Mouse (Mus musculus): ENCODE measurements around the gene Zfp108. TPM values are rescaled to one million over a fixed set of nuclear protein-coding genes. Genes with fewer than 3 reads are reported as not detected.
A peak's percentile ranks its signal among the peaks of the same experiment; 100 is the strongest.
"Not testable (repeated sequence)": the region's sequence is repeated elsewhere in the genome, so short reads cannot be mapped to it uniquely, and the experiment has no call there.

Zfp108 gene
- polyA plus RNA-seq, 1 experiment from 2014 or later = 4.9 TPM

GRCm38 (mm10) chr7:24268176-24269155, 13.9 kb downstream of the Zfp108 start:
- H3K9ac ChIP-seq = no peak overlapping the region
- WGBS = 70% methylated on average over 24 of the region's 24 CpGs
- ATAC-seq (ENCODE audit: insufficient number of reproducible peaks, low FRiP score, low TSS enrichment, low read depth) = no peak

GRCm38 (mm10) chr7:24269256-24269655, 14.7 kb downstream of the Zfp108 start:
- H3K4me3 ChIP-seq (replicated peaks) = no peak overlapping the region
- no peak overlapping the region for H3K27ac ChIP-seq (replicated peaks)
- H3K4me2 ChIP-seq (replicated peaks) = no peak overlapping the region
- ATAC-seq (ENCODE audit: insufficient number of reproducible peaks, low FRiP score, low TSS enrichment, low read depth) = no peak
- H3K9ac ChIP-seq = no peak overlapping the region
- no peaks in the 10 kb centered on the region for H3K27me3 ChIP-seq
- peaks cover 17% of the 10 kb centered on the region for H3K36me3 ChIP-seq
- no peaks in the 10 kb centered on the region for H3K9me3 ChIP-seq (replicated peaks)
- peaks cover 5% of the 10 kb centered on the region for H3K4me1 ChIP-seq
- WGBS = 80% methylated on average over 3 of the region's 3 CpGs

More at GRCm38 (mm10) chr7:24268176-24269155, 13.9 kb downstream of the Zfp108 start:
- peaks cover 5% of the 10 kb centered on the region for H3K4me1 ChIP-seq
- no peak overlapping the region for H3K27ac ChIP-seq (replicated peaks)
- peaks cover 9% of the 10 kb centered on the region; the same call in 1 of the 2 replicates for H3K36me3 ChIP-seq
- no peaks in the 10 kb centered on the region for H3K9me3 ChIP-seq (replicated peaks)
- no peaks in the 10 kb centered on the region for H3K27me3 ChIP-seq
- no peak overlapping the region for H3K4me2 ChIP-seq (replicated peaks)
- no peak overlapping the region for H3K4me3 ChIP-seq (replicated peaks)

GRCm38 (mm10) chr7:24269667-24270287, 15.2 kb downstream of the Zfp108 start:
- WGBS = 28% methylated on average over 7 of the region's 7 CpGs
- Histone ChIP-seq H3K9me3 (replicated peaks) (no peaks in the 10 kb centered on the region), H3K9ac (peak overlapping the region; percentile 72), H3K4me2 (replicated peaks) (peak overlapping the region; percentile 78), H3K4me3 (replicated peaks) (peak overlapping the region; percentile 78), H3K27me3 (no peaks in the 10 kb centered on the region), H3K27ac (replicated peaks) (no peak overlapping the region), H3K36me3 (peaks cover 22% of the 10 kb centered on the region), H3K4me1 (peaks cover 5% of the 10 kb centered on the region)
- ATAC-seq (ENCODE audit: insufficient number of reproducible peaks, low FRiP score, low TSS enrichment, low read depth) = peak; percentile 18; the same call in 1 of the 2 replicates

- Histone ChIP-seq H3K36me3 (peaks cover 28% of the 10 kb centered on the region), H3K27ac (replicated peaks) (peak within 1 kb of the TSS; percentile 82), H3K4me2 (replicated peaks) (peak within 1 kb of the TSS; percentile 78), H3K27me3 (no peaks in the 10 kb centered on the region), H3K4me3 (replicated peaks) (peak within 1 kb of the TSS; percentile 78), H3K4me1 (peaks cover 5% of the 10 kb centered on the region), H3K9me3 (replicated peaks) (no peaks in the 10 kb centered on the region), H3K9ac (peak within 1 kb of the TSS; percentile 72)
- WGBS = under 1% methylated on average over 12 of the region's 12 CpGs
- ATAC-seq (ENCODE audit: insufficient number of reproducible peaks, low FRiP score, low TSS enrichment, low read depth) = peak; percentile 89
These were observed 15.7 kb downstream of the Zfp108 start, which contains the start of gene Zfp93 for GRCm38 (mm10) chr7:24270288-24270672. Gene Zfp93 (plus strand): TSS chr7:24270420.

GRCm38 (mm10) chr7:24271191-24271590, 16.6 kb downstream of the Zfp108 start:
- Histone ChIP-seq H3K4me2 (replicated peaks) (no peak overlapping the region), H3K4me1 (peaks cover 5% of the 10 kb centered on the region), H3K9ac (no peak overlapping the region), H3K9me3 (replicated peaks) (no peaks in the 10 kb centered on the region), H3K36me3 (peaks cover 37% of the 10 kb centered on the region), H3K27ac (replicated peaks) (no peak overlapping the region), H3K27me3 (no peaks in the 10 kb centered on the region), H3K4me3 (replicated peaks) (no peak overlapping the region)
- ATAC-seq (ENCODE audit: insufficient number of reproducible peaks, low FRiP score, low TSS enrichment, low read depth) = no peak
- 93% methylated on average over 6 of the region's 6 CpGs for WGBS

- Histone ChIP-seq H3K9me3 (replicated peaks) (no peaks in the 10 kb centered on the region), H3K4me1 (peaks cover 5% of the 10 kb centered on the region), H3K9ac (no peak overlapping the region), H3K4me3 (replicated peaks) (no peak overlapping the region), H3K36me3 (peaks cover 40% of the 10 kb centered on the region), H3K27ac (replicated peaks) (no peak overlapping the region), H3K27me3 (no peaks in the 10 kb centered on the region), H3K4me2 (replicated peaks) (no peak overlapping the region)
- 97% methylated on average over 4 of the region's 4 CpGs for WGBS
- no peak for ATAC-seq (ENCODE audit: insufficient number of reproducible peaks, low FRiP score, low TSS enrichment, low read depth)
These were observed 19.9 kb downstream of the Zfp108 start for GRCm38 (mm10) chr7:24274456-24274855.

- not testable (repeated sequence) for H3K9me3 ChIP-seq (replicated peaks); H3K4me1 ChIP-seq; ATAC-seq (ENCODE audit: insufficient number of reproducible peaks, low FRiP score, low TSS enrichment, low read depth); H3K4me3 ChIP-seq (replicated peaks); H3K27me3 ChIP-seq; H3K27ac ChIP-seq (replicated peaks); H3K9ac ChIP-seq; H3K4me2 ChIP-seq (replicated peaks)
- whole genome bisulfite sequencing = 84% methylated on average over 3 of the region's 3 CpGs
- H3K36me3 ChIP-seq = peaks cover 28% of the 10 kb centered on the region
These were observed 24.2 kb downstream of the Zfp108 start for GRCm38 (mm10) chr7:24278771-24279170.

GRCm38 (mm10) chr7:24280031-24280857, 25.6 kb downstream of the Zfp108 start:
- no peak overlapping the region for H3K4me3 ChIP-seq (replicated peaks)
- H3K4me1 ChIP-seq = no peaks in the 10 kb centered on the region
- H3K4me2 ChIP-seq (replicated peaks) = no peak overlapping the region
- H3K36me3 ChIP-seq = peaks cover 13% of the 10 kb centered on the region
- no peaks in the 10 kb centered on the region for H3K27me3 ChIP-seq
- H3K27ac ChIP-seq (replicated peaks) = no peak overlapping the region
- no peaks in the 10 kb centered on the region for H3K9me3 ChIP-seq (replicated peaks)
- 56% methylated on average over 10 of the region's 10 CpGs for WGBS
- no peak overlapping the region for H3K9ac ChIP-seq
- ATAC-seq (ENCODE audit: insufficient number of reproducible peaks, low FRiP score, low TSS enrichment, low read depth) = no peak

DNA sequence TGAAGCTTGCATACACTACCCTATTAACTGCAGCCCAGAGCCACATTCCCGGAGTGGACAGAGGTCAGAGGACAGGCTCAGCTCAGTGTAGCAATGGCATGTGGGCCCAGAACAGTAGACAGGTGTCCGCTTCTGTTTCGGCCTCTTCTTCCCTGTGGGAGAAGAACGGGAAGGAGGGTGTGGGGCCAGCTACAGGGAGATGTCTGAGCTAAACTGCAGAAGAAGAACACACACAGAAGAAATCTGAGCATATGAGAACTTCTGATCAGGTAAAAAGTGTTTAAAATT, 26.2 kb downstream of the Zfp108 start:
- Histone ChIP-seq H3K27me3 (no peaks in the 10 kb centered on the region), H3K4me2 (replicated peaks) (no peak overlapping the region), H3K36me3 (peaks cover 8% of the 10 kb centered on the region; the same call in 1 of the 2 replicates), H3K4me1 (no peaks in the 10 kb centered on the region), H3K9ac (no peak overlapping the region), H3K9me3 (replicated peaks) (no peaks in the 10 kb centered on the region), H3K4me3 (replicated peaks) (no peak overlapping the region), H3K27ac (replicated peaks) (no peak overlapping the region)
- 46% methylated on average over 4 of the region's 4 CpGs for WGBS
- no peak for ATAC-seq (ENCODE audit: insufficient number of reproducible peaks, low FRiP score, low TSS enrichment, low read depth)

- peaks cover 33% of the 10 kb centered on the region for H3K36me3 ChIP-seq
- H3K4me3 ChIP-seq (replicated peaks) = no peak overlapping the region
- H3K27me3 ChIP-seq = no peaks in the 10 kb centered on the region
- WGBS = 49% methylated on average over 4 of the region's 4 CpGs
- no peak overlapping the region for H3K27ac ChIP-seq (replicated peaks)
- no peaks in the 10 kb centered on the region for H3K9me3 ChIP-seq (replicated peaks)
- no peak overlapping the region for H3K4me2 ChIP-seq (replicated peaks)
- no peak overlapping the region for H3K9ac ChIP-seq
- H3K4me1 ChIP-seq = no peaks in the 10 kb centered on the region
- no peak for ATAC-seq (ENCODE audit: insufficient number of reproducible peaks, low FRiP score, low TSS enrichment, low read depth)
These were observed 31.5 kb downstream of the Zfp108 start for GRCm38 (mm10) chr7:24286090-24286489.

GRCm38 (mm10) chr7:24286916-24287315, 32.3 kb downstream of the Zfp108 start:
- no peaks in the 10 kb centered on the region for H3K4me1 ChIP-seq
- no peak for ATAC-seq (ENCODE audit: insufficient number of reproducible peaks, low FRiP score, low TSS enrichment, low read depth)
- no peak overlapping the region for H3K9ac ChIP-seq
- no peak overlapping the region for H3K27ac ChIP-seq (replicated peaks)
- no peak overlapping the region for H3K4me3 ChIP-seq (replicated peaks)
- H3K36me3 ChIP-seq = peaks cover 41% of the 10 kb centered on the region
- no peak overlapping the region for H3K4me2 ChIP-seq (replicated peaks)
- H3K9me3 ChIP-seq (replicated peaks) = no peaks in the 10 kb centered on the region
- 82% methylated on average over 4 of the region's 4 CpGs for WGBS
- H3K27me3 ChIP-seq = no peaks in the 10 kb centered on the region
